Mouse (Mus musculus) liver, embryonic 14.5 days (tissue): ENCODE results near the gene Lypd6.

Source experiments
- CTCF ChIP-seq: IDR thresholded peaks from 2 replicates; pipeline ENCODE4 v1.5.1; 2016; ENCODE audit warnings: antibody characterized with exemption, low read depth, control low read depth
- EP300 ChIP-seq: IDR thresholded peaks from 2 replicates; pipeline ENCODE4 v1.6.1; 2016; ENCODE audit warnings: antibody characterized with exemption, low read depth

DNA sequence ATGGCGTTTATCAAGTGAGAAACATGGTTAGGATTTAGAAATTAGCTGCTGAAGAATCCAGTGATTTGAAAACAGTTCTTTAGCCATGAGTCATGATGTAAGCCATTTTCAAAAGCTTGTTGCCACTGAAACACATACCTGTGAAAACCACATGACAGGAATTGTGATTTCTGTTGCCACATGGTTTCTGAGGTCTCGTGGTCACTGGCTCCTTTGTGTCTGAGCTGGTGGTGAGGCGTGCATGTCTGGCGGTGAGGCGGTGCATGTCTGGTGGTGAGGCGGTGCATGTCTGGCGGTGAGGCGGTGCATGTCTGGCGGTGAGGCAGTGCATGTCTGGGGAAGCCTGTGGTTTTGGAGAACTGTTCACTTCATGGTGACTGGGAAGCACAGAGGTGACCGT lies 89.8 kb downstream of the Lypd6 start:
- TF ChIP-seq CTCF (no peak), EP300 (no peak)
